Mouse (Mus musculus) cerebellum, postnatal 14 days (tissue): ENCODE measurements around the gene Adcy9.
"Not testable (repeated sequence)": the region's sequence is repeated elsewhere in the genome, so short reads cannot be mapped to it uniquely, and the experiment has no call there.

Experiments
- DNase-seq, 2 experiments: peaks; one replicate each; pipeline ENCODE4 v3.0.0; 2021; ENCODE audit warnings: mixed read lengths in 2 of 2

Gene Adcy9

GRCm38 (mm10) chr16:4267453-4267852, 152.8 kb downstream of the Adcy9 start:
- DNase-seq: no peak

- no peak for DNase-seq
These were observed 154.9 kb downstream of the Adcy9 start for GRCm38 (mm10) chr16:4265351-4265750.

- no peak for DNase-seq
These were observed 156.8 kb downstream of the Adcy9 start for GRCm38 (mm10) chr16:4263486-4263885.

- DNase-seq: peak; percentile 21 to 38
These were observed 162.8 kb downstream of the Adcy9 start for GRCm38 (mm10) chr16:4257546-4257945.

GRCm38 (mm10) chr16:4248791-4249190, 171.5 kb downstream of the Adcy9 start:
- DNase-seq: no peak

GRCm38 (mm10) chr16:4245241-4245640, 175.1 kb downstream of the Adcy9 start:
- not testable (repeated sequence) for DNase-seq
